Mouse (Mus musculus): Measurements from ENCODE around the gene Galnt15.

- TF ChIP-seq E2F4 (IDR thresholded peaks at IDR 0.05; ENCODE audit: insufficient replicate concordance, low read depth, low read length) (no peak), TCF12 (IDR thresholded peaks at IDR 0.05; ENCODE audit: low read depth, low read length) (no peak), CTCF (conservative IDR thresholded peaks at IDR 0.05 in 1 of 2, IDR thresholded peaks at IDR 0.05 in 1 of 2; ENCODE audit: low read depth in 2 of 2, low read length in 2 of 2) (no peak), POLR2A (IDR thresholded peaks at IDR 0.05; ENCODE audit: low read depth, low read length) (no peak), BHLHE40 (IDR thresholded peaks at IDR 0.05; ENCODE audit: low read depth, low read length) (no peak), EP300 (IDR thresholded peaks at IDR 0.05; ENCODE audit: low read length) (no peak), UBTF (IDR thresholded peaks at IDR 0.05; ENCODE audit: low read depth, low read length) (no peak), USF1 (IDR thresholded peaks at IDR 0.05; ENCODE audit: low read depth, low read length) (no peak), HCFC1 (IDR thresholded peaks at IDR 0.05; ENCODE audit: low read depth, low read length) (no peak), MAFK (IDR thresholded peaks at IDR 0.05; ENCODE audit: insufficient replicate concordance, low read length) (no peak), MAX (IDR thresholded peaks at IDR 0.05; ENCODE audit: low read length) (no peak)
These were observed 21.0 kb upstream of the Galnt15 start for GRCm38 (mm10) chr14:32007654-32008335.
